Mouse (Mus musculus): ENCODE results near the gene Dnajc17. TPM values are rescaled to one million over a fixed set of nuclear protein-coding genes. Genes with fewer than 3 reads are reported as not detected.

Gene Dnajc17
- 20.4 and 24.4 TPM in 2 replicates for polyA plus RNA-seq (2015; fragmentation: Nextera tagmentation; extraction: Ambion mirVana)

DNA sequence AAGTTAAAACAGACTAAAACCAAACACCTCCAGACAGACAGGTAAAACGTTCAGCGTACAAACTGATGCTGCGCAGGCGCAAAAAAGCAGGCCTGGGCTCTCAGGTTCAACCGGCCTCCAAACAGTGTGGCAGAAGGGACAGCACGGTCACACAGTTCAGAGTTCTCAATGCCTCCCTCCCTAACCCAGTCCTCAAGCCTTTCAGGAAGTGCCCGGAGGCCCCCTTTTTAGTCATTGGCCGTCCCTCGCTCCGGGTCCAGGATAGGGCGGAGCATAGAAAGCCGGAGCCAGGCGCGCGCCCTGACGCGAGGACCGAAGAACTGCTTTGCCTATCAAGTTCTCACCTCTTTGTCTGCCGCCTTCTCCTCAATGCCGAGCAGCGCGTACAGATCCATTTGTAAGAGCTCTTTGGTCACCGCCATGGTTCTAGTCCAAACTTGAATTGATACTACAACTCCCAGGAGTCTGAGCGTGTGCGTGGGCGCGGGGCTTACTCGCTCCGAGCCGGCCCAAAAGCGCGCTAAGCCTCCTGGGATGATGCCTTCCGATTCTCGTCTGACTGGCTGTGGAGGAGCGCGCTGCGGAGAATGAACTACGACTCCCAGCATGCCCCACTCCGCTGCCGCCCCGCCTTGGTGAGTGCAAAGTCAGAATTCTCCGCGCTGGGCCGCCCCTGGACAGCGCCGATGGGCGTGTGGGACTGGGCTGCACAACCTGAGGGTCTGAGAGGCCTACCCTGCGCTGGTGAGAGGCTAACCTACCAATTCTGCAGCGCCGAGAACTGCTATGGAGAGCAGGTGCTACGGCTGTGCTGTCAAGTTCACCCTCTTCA is at the start of gene Dnajc17, which contains the start of gene Zfyve19:
Dnajc17 (minus strand) TSS at position 452 of the 832 bp plus-strand sequence.
Zfyve19 (plus strand) TSS at position 274 of the 832 bp plus-strand sequence.
- ATAC-seq (ENCODE audit: low read depth) = peak; percentile 97
- H3K9ac ChIP-seq = peak within 1 kb of the TSS; percentile 80
- no peaks in the 10 kb centered on the region for H3K27me3 ChIP-seq
- H3K4me2 ChIP-seq = peak within 1 kb of the TSS; percentile 63
- no peaks in the 10 kb centered on the region for H3K9me3 ChIP-seq
- H3K4me3 ChIP-seq = peak within 1 kb of the TSS; percentile 65
- H3K36me3 ChIP-seq = peaks cover 33% of the 10 kb centered on the region
- WGBS = under 1% methylated on average over 51 of the region's 51 CpGs
- peaks cover 21% of the 10 kb centered on the region for H3K4me1 ChIP-seq (replicated peaks)
- H3K27ac ChIP-seq (replicated peaks) = peak within 1 kb of the TSS; percentile 87

DNA sequence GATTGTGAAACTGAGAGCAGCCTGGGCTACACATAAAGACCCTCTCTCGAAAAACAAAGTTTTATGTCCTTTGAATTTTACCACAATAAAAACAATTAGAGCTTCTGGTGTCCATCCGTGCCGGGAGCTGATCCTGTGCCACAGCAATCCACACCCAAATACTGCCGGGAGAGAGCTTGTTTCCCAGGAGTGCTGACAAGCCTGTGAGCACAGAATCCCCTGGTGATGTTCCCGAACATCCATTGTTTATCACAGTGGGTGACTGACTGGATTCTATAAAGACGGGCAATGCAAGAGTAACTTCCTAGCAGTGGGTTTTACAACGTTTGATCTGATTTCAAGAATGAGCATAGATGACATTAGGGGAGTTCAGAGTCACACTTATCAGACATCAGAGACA is 46.4 kb upstream of the Dnajc17 start:
- ATAC-seq (ENCODE audit: low read depth) = no peak
- Histone ChIP-seq H3K4me3 (no peak overlapping the region), H3K36me3 (no peaks in the 10 kb centered on the region), H3K27me3 (peaks cover 17% of the 10 kb centered on the region), H3K4me1 (replicated peaks) (0 out of 2 replicates have a peak, but pooled peaks cover 6% of the 10 kb centered on the region), H3K4me2 (no peak overlapping the region), H3K9ac (no peak overlapping the region), H3K27ac (replicated peaks) (no peak overlapping the region), H3K9me3 (no peaks in the 10 kb centered on the region)
- 4% methylated on average over 7 of the region's 7 CpGs for WGBS

DNA sequence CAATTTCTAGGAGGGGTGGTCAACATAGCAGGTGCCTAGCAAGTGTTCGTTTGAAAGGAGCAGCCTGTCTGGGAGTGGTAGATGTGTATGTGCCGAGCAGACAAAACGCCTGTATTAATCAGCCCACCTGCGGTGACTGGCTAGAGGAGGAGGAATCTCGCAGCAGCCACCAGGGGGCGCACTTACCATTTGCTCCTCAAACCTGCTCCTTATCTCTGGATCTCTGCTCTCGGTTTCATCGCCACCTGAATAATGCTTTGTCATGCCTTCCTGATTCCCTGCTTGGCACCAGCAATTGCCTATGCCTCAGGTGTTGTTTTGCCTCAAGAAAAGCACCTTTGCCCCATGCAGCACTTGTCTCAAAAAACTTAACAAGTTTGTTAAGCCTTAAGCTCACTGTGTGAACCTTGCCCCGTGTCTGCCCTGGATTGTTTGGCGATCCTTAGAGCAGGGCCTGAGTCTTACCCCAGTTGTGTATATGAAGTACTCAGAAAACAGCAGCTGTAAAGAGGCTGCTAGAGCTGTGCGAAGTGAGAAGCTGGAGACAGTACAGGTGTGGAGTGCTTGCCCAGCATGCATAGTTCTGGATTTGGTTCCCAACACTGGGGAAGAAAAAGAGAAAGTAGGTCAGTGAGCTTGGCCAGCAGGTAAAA is 42.4 kb upstream of the Dnajc17 start:
- 20% methylated on average over 11 of the region's 11 CpGs for WGBS

GRCm38 (mm10) chr2:119250377-119250776 is 41.8 kb upstream of the Dnajc17 start:
- H3K9me3 ChIP-seq = no peaks in the 10 kb centered on the region
- H3K4me2 ChIP-seq = no peak overlapping the region; the same call in 1 of the 2 replicates
- no peaks in the 10 kb centered on the region for H3K36me3 ChIP-seq
- no peak for ATAC-seq (ENCODE audit: low read depth)
- WGBS = 61% methylated on average over 5 of the region's 5 CpGs
- 0 out of 2 replicates have a peak, but pooled peaks cover 6% of the 10 kb centered on the region for H3K4me1 ChIP-seq (replicated peaks)
- H3K27ac ChIP-seq (replicated peaks) = no peak overlapping the region
- 0 out of 2 replicates have a peak overlapping the region, but pooled peaks have one; percentile 14 for H3K9ac ChIP-seq
- no peak overlapping the region for H3K4me3 ChIP-seq
- peaks cover 14% of the 10 kb centered on the region for H3K27me3 ChIP-seq

More for the DNA sequence above, 42.4 kb upstream of the Dnajc17 start:
- Histone ChIP-seq H3K36me3 (no peaks in the 10 kb centered on the region), H3K4me2 (no peak overlapping the region; the same call in 1 of the 2 replicates), H3K27me3 (peaks cover 17% of the 10 kb centered on the region), H3K9me3 (no peaks in the 10 kb centered on the region), H3K9ac (0 out of 2 replicates have a peak overlapping the region, but pooled peaks have one; percentile 14), H3K4me1 (replicated peaks) (0 out of 2 replicates have a peak, but pooled peaks cover 6% of the 10 kb centered on the region), H3K27ac (replicated peaks) (no peak overlapping the region), H3K4me3 (no peak overlapping the region)
- peak; percentile 53 for ATAC-seq (ENCODE audit: low read depth)

DNA sequence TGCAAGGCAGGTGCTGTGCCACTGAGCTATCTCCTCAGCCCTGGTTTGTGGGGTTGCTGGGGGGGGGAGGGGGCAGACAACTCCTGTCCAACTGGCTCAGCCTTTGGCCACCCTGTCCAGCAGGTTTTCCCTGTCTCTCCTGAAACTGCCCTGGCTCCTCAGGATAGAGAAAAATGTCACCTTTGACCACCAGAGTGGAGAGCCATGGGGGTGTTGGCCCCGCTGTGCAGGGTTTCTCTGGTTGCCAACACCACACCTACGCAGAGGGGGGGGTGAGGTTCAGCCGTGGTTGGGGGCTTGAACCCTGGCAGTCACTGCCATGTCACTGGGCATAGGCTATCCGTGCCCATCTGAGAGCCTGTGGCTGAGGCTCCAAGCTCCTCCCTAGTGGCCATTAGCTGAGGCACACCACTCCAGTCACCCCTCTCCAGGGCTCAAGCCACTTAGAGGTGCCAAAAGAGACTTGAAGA is 41.0 kb upstream of the Dnajc17 start:
- Histone ChIP-seq H3K4me3 (no peak overlapping the region), H3K4me1 (replicated peaks) (0 out of 2 replicates have a peak, but pooled peaks cover 6% of the 10 kb centered on the region), H3K9ac (no peak overlapping the region), H3K27me3 (peaks cover 7% of the 10 kb centered on the region), H3K4me2 (no peak overlapping the region), H3K27ac (replicated peaks) (no peak overlapping the region), H3K36me3 (no peaks in the 10 kb centered on the region), H3K9me3 (no peaks in the 10 kb centered on the region)
- no peak for ATAC-seq (ENCODE audit: low read depth)
- WGBS = 78% methylated on average over 4 of the region's 4 CpGs

- Histone ChIP-seq H3K27ac (replicated peaks) (no peak overlapping the region), H3K9me3 (no peaks in the 10 kb centered on the region), H3K4me1 (replicated peaks) (0 out of 2 replicates have a peak, but pooled peaks cover 6% of the 10 kb centered on the region), H3K4me2 (no peak overlapping the region), H3K36me3 (no peaks in the 10 kb centered on the region), H3K27me3 (no peaks in the 10 kb centered on the region), H3K4me3 (no peak overlapping the region), H3K9ac (no peak overlapping the region)
- no peak for ATAC-seq (ENCODE audit: low read depth)
- 82% methylated on average over 9 of the region's 9 CpGs for WGBS
These were observed 39.3 kb upstream of the Dnajc17 start for GRCm38 (mm10) chr2:119247904-119248303.

- Histone ChIP-seq H3K27ac (replicated peaks) (no peak overlapping the region), H3K27me3 (peaks cover 2% of the 10 kb centered on the region; the same call in 1 of the 2 replicates), H3K36me3 (no peaks in the 10 kb centered on the region), H3K4me2 (no peak overlapping the region), H3K9me3 (no peaks in the 10 kb centered on the region), H3K9ac (no peak overlapping the region), H3K4me1 (replicated peaks) (no peaks in the 10 kb centered on the region), H3K4me3 (no peak overlapping the region)
- WGBS = 88% methylated on average over 7 of the region's 7 CpGs
- no peak for ATAC-seq (ENCODE audit: low read depth)
These were observed 36.7 kb upstream of the Dnajc17 start for GRCm38 (mm10) chr2:119245246-119245645.

DNA sequence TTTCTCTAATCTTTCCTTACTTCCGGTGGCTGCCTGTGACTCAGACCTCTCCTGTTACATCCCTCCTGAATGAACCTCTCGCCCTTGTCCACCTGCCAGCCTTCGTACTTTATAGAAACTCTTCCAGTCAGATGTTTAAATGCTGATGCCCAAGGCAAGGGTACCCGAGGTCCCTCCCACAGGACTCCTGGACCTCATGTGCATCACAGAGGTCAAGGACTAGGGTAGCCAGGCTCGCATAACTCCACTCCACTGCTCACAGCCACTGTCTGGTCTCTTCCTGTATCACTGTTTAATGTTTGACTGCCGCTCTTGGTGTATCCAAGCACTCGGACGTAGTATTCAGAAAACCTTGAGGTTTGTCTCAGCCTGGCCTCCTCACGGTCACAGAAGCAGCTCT is 34.0 kb upstream of the Dnajc17 start:
- 83% methylated on average over 9 of the region's 9 CpGs for WGBS
- Histone ChIP-seq H3K4me3 (no peak overlapping the region), H3K27ac (replicated peaks) (no peak overlapping the region), H3K4me1 (replicated peaks) (peaks cover 5% of the 10 kb centered on the region), H3K27me3 (peaks cover 29% of the 10 kb centered on the region), H3K36me3 (no peaks in the 10 kb centered on the region), H3K9me3 (no peaks in the 10 kb centered on the region), H3K9ac (no peak overlapping the region), H3K4me2 (no peak overlapping the region)
- ATAC-seq (ENCODE audit: low read depth) = no peak

DNA sequence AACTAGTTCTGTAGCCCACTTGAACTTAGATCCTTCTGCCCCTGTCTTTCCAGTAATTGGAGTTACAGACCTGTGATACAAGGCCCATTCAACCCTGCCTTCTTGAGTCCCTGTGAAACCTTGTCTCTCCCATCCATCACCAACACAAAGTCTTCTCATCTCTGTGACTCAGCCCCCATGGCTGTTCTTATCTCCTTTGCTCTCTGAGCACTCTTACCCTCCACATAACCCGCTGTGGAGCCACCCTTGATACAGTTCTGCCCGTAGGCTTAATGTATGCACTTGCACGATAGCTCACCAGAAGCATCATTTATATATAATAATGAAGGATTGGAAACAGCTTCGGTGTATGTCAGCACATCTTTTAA is 32.2 kb upstream of the Dnajc17 start:
- Histone ChIP-seq H3K4me1 (replicated peaks) (peaks cover 13% of the 10 kb centered on the region), H3K9me3 (no peaks in the 10 kb centered on the region), H3K36me3 (no peaks in the 10 kb centered on the region), H3K4me2 (no peak overlapping the region), H3K27me3 (peaks cover 46% of the 10 kb centered on the region), H3K27ac (replicated peaks) (no peak overlapping the region), H3K9ac (no peak overlapping the region), H3K4me3 (no peak overlapping the region)
- ATAC-seq (ENCODE audit: low read depth) = no peak
- 90% methylated on average over 4 of the region's 4 CpGs for WGBS

DNA sequence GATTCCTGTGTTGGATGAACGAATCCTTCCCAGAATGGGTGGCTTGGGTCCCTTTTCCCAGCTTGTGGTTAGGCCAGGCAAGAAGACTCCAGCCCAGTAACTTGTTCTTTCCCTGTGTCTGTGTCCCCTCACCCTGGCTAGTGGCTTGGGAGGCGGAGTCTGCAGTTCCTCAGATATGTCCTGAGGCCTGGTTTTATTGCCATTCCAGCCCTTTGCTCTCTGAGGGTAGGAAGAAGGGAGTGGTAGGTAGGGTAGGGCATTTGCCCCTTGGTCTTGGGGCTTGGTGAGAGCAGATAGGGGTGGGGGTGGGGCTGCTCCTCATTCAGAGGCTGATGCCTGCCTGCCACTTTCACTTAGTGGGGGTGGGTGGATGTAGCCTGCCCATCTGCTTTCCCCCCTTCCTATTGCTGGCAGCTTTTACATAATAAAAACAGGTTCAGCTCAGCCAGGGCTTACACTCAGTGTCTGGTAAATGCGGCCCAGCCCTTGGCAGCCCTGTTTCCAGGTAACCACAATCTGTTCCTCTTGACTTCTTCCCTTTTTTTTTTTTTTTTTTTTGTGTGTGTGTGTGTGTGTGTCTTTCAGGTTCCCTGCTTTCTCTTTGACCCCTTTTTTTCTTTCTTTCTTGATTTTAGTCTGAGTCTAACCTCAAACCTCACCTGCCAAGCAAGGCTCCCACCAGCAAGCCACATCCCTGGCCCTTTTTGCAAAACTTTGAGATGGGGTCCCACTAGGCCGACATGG is 31.7 kb upstream of the Dnajc17 start:
- Histone ChIP-seq H3K4me2 (no peak overlapping the region), H3K27ac (replicated peaks) (no peak overlapping the region), H3K4me1 (replicated peaks) (peaks cover 13% of the 10 kb centered on the region), H3K4me3 (no peak overlapping the region), H3K27me3 (peaks cover 52% of the 10 kb centered on the region), H3K36me3 (no peaks in the 10 kb centered on the region), H3K9me3 (no peaks in the 10 kb centered on the region), H3K9ac (no peak overlapping the region)
- ATAC-seq (ENCODE audit: low read depth) = no peak
- WGBS = 57% methylated on average over 4 of the region's 4 CpGs

GRCm38 (mm10) chr2:119238671-119239070 is 30.1 kb upstream of the Dnajc17 start:
- 60% methylated on average over 2 of the region's 2 CpGs for whole genome bisulfite sequencing
- Histone ChIP-seq H3K4me3 (no peak overlapping the region), H3K9me3 (no peaks in the 10 kb centered on the region), H3K36me3 (no peaks in the 10 kb centered on the region), H3K4me2 (no peak overlapping the region), H3K27me3 (peaks cover 67% of the 10 kb centered on the region), H3K9ac (no peak overlapping the region), H3K27ac (replicated peaks) (no peak overlapping the region), H3K4me1 (replicated peaks) (peaks cover 13% of the 10 kb centered on the region)
- ATAC-seq (ENCODE audit: low read depth) = no peak
